Mouse (Mus musculus): ENCODE measurements around the gene Lrwd1.

DNA sequence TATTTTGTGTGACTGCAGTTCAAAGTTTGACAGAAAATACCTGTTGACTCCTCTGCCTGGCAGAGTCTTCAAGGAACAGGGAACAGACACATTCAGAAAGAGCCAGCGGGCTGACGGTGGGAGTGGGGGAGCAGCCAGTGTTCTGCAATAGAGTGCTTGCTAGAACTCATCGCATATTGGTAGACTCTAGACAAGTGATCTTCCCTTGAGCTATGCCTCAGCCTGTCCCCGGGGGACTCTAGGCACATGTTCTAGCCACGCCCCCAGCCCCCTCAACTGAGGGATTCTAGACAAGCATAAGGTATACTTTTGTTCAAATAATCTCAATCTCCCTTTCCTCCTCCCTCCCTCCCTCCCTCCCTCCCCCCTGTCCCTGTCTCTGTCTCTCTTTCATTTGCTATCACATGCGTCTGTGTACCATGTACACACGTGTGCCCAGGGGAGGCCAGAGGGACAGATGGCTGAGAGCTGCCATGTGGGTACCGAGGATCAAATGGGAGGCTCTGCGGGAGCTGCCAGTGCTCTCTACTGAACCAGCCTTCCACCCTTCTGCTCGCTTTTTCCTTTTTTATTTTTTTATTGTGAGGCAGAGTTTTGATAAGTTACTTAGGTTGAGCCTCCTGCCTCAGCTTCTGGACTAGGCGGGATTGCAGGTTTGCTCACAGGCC is 28.1 kb upstream of the Lrwd1 start:
- TF ChIP-seq CTCF (IDR thresholded peaks at IDR 0.05; ENCODE audit: insufficient read depth, low read length): no peak
- TF ChIP-seq POLR2A (IDR thresholded peaks at IDR 0.05; ENCODE audit: borderline replicate concordance, extremely low read depth, low read depth, low read length): no peak

Data from lung, adult 2 months (tissue).